Mouse (Mus musculus) E14TG2a.4 (cell line): ENCODE measurements around the gene Ptbp3.

Experiments used
- H3K27me3 ChIP-seq: 2 replicates; pipeline ENCODE4 v1.6.1; 2014; ENCODE audit warnings: low read length, control low read depth; ENCODE audit not compliant: insufficient read depth
- H3K36me3 ChIP-seq: 2 replicates; pipeline ENCODE4 v1.6.1; 2014; ENCODE audit warnings: low read length, control low read depth; ENCODE audit not compliant: insufficient read depth
- H3K4me1 ChIP-seq: replicated peaks from 2 replicates; pipeline ENCODE4 v1.6.1; 2014; ENCODE audit warnings: low read depth, low read length, control low read depth
- H3K4me3 ChIP-seq: replicated peaks from 2 replicates; pipeline ENCODE4 v1.5.1; 2014; ENCODE audit warnings: mild to moderate bottlenecking, low read length
- H3K9me3 ChIP-seq: 2 replicates; pipeline ENCODE4 v1.6.1; 2014; ENCODE audit warnings: low read length, control low read depth
- CTCF ChIP-seq: conservative IDR thresholded peaks from 2 replicates; pipeline ENCODE4 v1.5.1; 2014; ENCODE audit warnings: low read length
- NANOG ChIP-seq: IDR thresholded peaks from 2 replicates; pipeline ENCODE4 v1.6.1; 2014; ENCODE audit warnings: borderline replicate concordance, low read length, mixed read lengths
- POU5F1 ChIP-seq: IDR thresholded peaks from 2 replicates; pipeline ENCODE4 v1.6.1; 2014; ENCODE audit warnings: low read length, borderline replicate concordance

The Ptbp3 gene

GRCm38 (mm10) chr4:59429128-59429527 lies 120.0 kb downstream of the Ptbp3 start:
- TF ChIP-seq CTCF (no peak), NANOG (no peak), POU5F1 (no peak)
- Histone ChIP-seq H3K27me3 (no peaks in the 10 kb centered on the region), H3K9me3 (no peaks in the 10 kb centered on the region), H3K36me3 (no peaks in the 10 kb centered on the region), H3K4me1 (peaks cover 9% of the 10 kb centered on the region), H3K4me3 (no peak overlapping the region)

GRCm38 (mm10) chr4:59426429-59426828 lies 122.7 kb downstream of the Ptbp3 start:
- Histone ChIP-seq H3K27me3 (no peaks in the 10 kb centered on the region), H3K4me3 (no peak overlapping the region)
- no peak for TF ChIP-seq NANOG
- TF ChIP-seq CTCF: no peak
- no peak for TF ChIP-seq POU5F1

GRCm38 (mm10) chr4:59422808-59423207 lies 126.4 kb downstream of the Ptbp3 start:
- no peaks in the 10 kb centered on the region for H3K36me3 ChIP-seq
- no peak overlapping the region for H3K4me3 ChIP-seq

More at GRCm38 (mm10) chr4:59426429-59426828, 122.7 kb downstream of the Ptbp3 start:
- Histone ChIP-seq H3K36me3 (no peaks in the 10 kb centered on the region), H3K4me1 (peaks cover 29% of the 10 kb centered on the region), H3K9me3 (no peaks in the 10 kb centered on the region)

GRCm38 (mm10) chr4:59422025-59422783 lies 127.0 kb downstream of the Ptbp3 start:
- H3K4me1 ChIP-seq: peaks cover 54% of the 10 kb centered on the region
- no peaks in the 10 kb centered on the region for H3K36me3 ChIP-seq
- no peaks in the 10 kb centered on the region for H3K9me3 ChIP-seq
- TF ChIP-seq CTCF: no peak
- TF ChIP-seq POU5F1: no peak
- no peak for TF ChIP-seq NANOG
- no peak overlapping the region for H3K4me3 ChIP-seq
- no peaks in the 10 kb centered on the region for H3K27me3 ChIP-seq

More at GRCm38 (mm10) chr4:59422808-59423207, 126.4 kb downstream of the Ptbp3 start:
- no peak for TF ChIP-seq NANOG
- no peak for TF ChIP-seq POU5F1
- TF ChIP-seq CTCF: no peak
- H3K4me1 ChIP-seq: peaks cover 54% of the 10 kb centered on the region
- H3K27me3 ChIP-seq: no peaks in the 10 kb centered on the region
- H3K9me3 ChIP-seq: no peaks in the 10 kb centered on the region
